Mouse (Mus musculus): Measurements from ENCODE around the gene Rgmb.

DNA sequence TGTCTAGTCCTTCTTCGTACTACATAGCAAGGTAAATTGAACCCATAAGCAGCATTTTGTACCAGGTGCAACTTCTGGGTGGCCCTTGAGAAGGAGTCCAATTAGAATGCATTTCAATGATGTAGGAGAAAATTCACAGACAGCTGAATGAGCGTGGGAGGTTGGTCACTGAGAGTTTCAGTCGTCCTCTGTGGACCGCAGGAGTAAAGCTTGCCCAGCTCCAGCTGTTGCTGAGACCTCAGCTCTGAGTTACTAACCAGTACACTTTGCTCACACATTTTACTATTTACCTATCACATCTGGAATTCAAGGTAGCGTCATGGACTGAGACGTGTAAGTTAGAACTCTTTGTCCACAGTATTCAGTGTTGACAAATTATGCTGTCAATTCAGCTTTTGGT, 43.9 kb upstream of the Rgmb start:
- TF ChIP-seq CTCF (IDR thresholded peaks at IDR 0.05; ENCODE audit: borderline replicate concordance, extremely low read depth, insufficient read depth, insufficient read length) (no peak), POLR2A (IDR thresholded peaks at IDR 0.05; ENCODE audit: borderline replicate concordance, extremely low read depth, insufficient read depth, insufficient read length, poor library complexity, severe bottlenecking) (no peak)
